Mouse (Mus musculus): Measurements from ENCODE around the gene Slc39a9. TPM values are rescaled to one million over a fixed set of nuclear protein-coding genes. Genes with fewer than 3 reads are reported as not detected.

Slc39a9 gene
- polyA plus RNA-seq, 1 experiment from 2014 or later = 19.4 TPM

- ATAC-seq (ENCODE audit: insufficient number of reproducible peaks, insufficient read depth, low FRiP score, low read depth) = no peak
- no peaks in the 10 kb centered on the region for H3K9me3 ChIP-seq (ENCODE audit: control insufficient read depth, low read length)
- 62% methylated on average over 5 of the region's 5 CpGs for WGBS
Observed at GRCm38 (mm10) chr12:80698526-80699143, 55.0 kb downstream of the Slc39a9 start.

GRCm38 (mm10) chr12:80699144-80699531, 55.5 kb downstream of the Slc39a9 start:
- no peak for ATAC-seq (ENCODE audit: insufficient number of reproducible peaks, insufficient read depth, low FRiP score, low read depth)
- no peaks in the 10 kb centered on the region for H3K9me3 ChIP-seq (ENCODE audit: control insufficient read depth, low read length)
- H3K4me2 ChIP-seq (ENCODE audit: low read length) = no peak overlapping the region
- no peaks in the 10 kb centered on the region for H3K36me3 ChIP-seq (ENCODE audit: control insufficient read depth, insufficient read depth, low read length)
- no peak overlapping the region for H3K4me3 ChIP-seq (ENCODE audit: control insufficient read depth in 1 of 2, insufficient read depth in 1 of 2, low read depth in 1 of 2, low read length in 2 of 2)
- WGBS = 70% methylated on average over 2 of the region's 2 CpGs
- H3K9ac ChIP-seq (ENCODE audit: low read length) = no peak overlapping the region
- no peaks in the 10 kb centered on the region; the same call in 1 of the 2 replicates for H3K27me3 ChIP-seq (ENCODE audit: control insufficient read depth, insufficient read depth, low read length)
- peaks cover 4 to 12% of the 10 kb centered on the region in 2 experiments; a peak in 3 of 4 replicates for H3K4me1 ChIP-seq (ENCODE audit: control insufficient read depth in 2 of 2, insufficient read depth in 2 of 2, low read length in 2 of 2)
- H3K27ac ChIP-seq (replicated peaks in 1 of 2; ENCODE audit: control insufficient read depth in 1 of 2, insufficient read depth in 1 of 2, low read depth in 2 of 2, low read length in 2 of 2) = no peak overlapping the region

More at GRCm38 (mm10) chr12:80698526-80699143, 55.0 kb downstream of the Slc39a9 start:
- peaks cover 3% of the 10 kb centered on the region for H3K27me3 ChIP-seq (ENCODE audit: control insufficient read depth, insufficient read depth, low read length)
- H3K9ac ChIP-seq (ENCODE audit: low read length) = no peak overlapping the region
- no peaks in the 10 kb centered on the region for H3K36me3 ChIP-seq (ENCODE audit: control insufficient read depth, insufficient read depth, low read length)
- peaks cover 4 to 12% of the 10 kb centered on the region in 2 experiments; a peak in 3 of 4 replicates for H3K4me1 ChIP-seq (ENCODE audit: control insufficient read depth in 2 of 2, insufficient read depth in 2 of 2, low read length in 2 of 2)
- no peak overlapping the region for H3K4me3 ChIP-seq (ENCODE audit: control insufficient read depth in 1 of 2, insufficient read depth in 1 of 2, low read depth in 1 of 2, low read length in 2 of 2)
- no peak overlapping the region for H3K4me2 ChIP-seq (ENCODE audit: low read length)
- H3K27ac ChIP-seq (replicated peaks in 1 of 2; ENCODE audit: control insufficient read depth in 1 of 2, insufficient read depth in 1 of 2, low read depth in 2 of 2, low read length in 2 of 2) = no peak overlapping the region

DNA sequence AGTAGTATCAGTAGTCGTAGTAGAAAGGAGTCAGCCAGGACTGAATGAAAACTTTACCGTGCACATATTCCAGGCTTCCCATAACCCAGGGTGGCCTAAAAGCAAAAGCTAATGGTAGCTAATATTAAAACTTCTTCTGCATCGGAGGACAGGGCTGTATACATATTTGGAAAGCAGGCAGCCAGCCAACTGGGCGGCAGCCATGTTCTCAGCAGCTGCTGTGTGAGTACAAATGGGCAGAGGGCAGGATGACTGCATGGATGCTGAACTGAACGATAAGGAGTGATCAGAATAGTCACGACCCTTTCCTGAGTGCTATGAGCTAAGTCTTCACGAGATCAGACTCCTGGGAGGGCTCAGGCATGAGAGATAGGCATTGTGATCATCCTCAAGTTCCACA, 57.6 kb downstream of the Slc39a9 start:
- Histone ChIP-seq H3K4me2 (ENCODE audit: low read length) (no peak overlapping the region), H3K27ac (replicated peaks in 1 of 2; ENCODE audit: control insufficient read depth in 1 of 2, insufficient read depth in 1 of 2, low read depth in 2 of 2, low read length in 2 of 2) (no peak overlapping the region), H3K27me3 (ENCODE audit: control insufficient read depth, insufficient read depth, low read length) (no peaks in the 10 kb centered on the region), H3K4me3 (ENCODE audit: control insufficient read depth in 1 of 2, insufficient read depth in 1 of 2, low read depth in 1 of 2, low read length in 2 of 2) (no peak overlapping the region), H3K9ac (ENCODE audit: low read length) (no peak overlapping the region), H3K9me3 (ENCODE audit: control insufficient read depth, low read length) (no peaks in the 10 kb centered on the region), H3K36me3 (ENCODE audit: control insufficient read depth, insufficient read depth, low read length) (no peaks in the 10 kb centered on the region), H3K4me1 (ENCODE audit: control insufficient read depth in 2 of 2, insufficient read depth in 2 of 2, low read length in 2 of 2) (peaks cover 1 to 11% of the 10 kb centered on the region in 2 experiments; a peak in 3 of 4 replicates)
- 43% methylated on average over 7 of the region's 7 CpGs for WGBS
- no peak for ATAC-seq (ENCODE audit: insufficient number of reproducible peaks, insufficient read depth, low FRiP score, low read depth)

DNA sequence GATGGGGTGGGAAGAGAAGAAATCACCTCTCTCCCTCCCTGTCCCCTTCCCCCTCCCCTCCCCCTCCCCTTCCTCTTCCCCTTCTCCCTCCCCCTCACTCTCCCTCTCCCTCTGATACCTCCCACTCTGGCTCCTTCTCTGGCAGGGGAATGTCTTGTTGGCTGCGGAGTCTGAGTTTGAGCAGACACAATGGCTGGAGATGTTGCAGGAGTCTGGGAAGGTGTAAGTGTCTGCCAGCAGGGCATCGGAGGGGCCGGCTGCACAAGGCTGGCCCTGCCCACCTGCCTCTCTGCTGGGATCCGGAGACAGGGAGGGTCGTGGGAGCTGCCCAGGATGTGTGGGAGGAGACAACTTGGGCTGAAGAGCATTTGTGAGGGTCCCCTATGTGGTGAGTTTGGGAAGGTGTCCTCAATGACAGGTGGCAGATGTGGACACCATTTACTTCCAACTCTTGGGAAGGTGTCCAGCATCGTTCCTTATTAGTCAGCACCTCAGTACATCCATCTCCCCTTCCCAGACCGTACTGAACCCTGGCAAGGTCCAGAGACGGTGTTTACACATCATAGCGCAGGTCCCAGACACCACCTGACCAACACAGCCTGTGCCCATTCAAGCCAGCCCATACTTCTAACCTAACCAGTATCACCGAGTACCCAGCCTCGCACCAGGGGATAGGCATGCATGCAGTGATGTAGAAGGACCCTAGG, 62.7 kb downstream of the Slc39a9 start:
- no peak overlapping the region for H3K27ac ChIP-seq (replicated peaks in 1 of 2; ENCODE audit: control insufficient read depth in 1 of 2, insufficient read depth in 1 of 2, low read depth in 2 of 2, low read length in 2 of 2)
- no peak for ATAC-seq (ENCODE audit: insufficient number of reproducible peaks, insufficient read depth, low FRiP score, low read depth)
- no peaks in the 10 kb centered on the region for H3K9me3 ChIP-seq (ENCODE audit: control insufficient read depth, low read length)
- peaks cover 11 to 13% of the 10 kb centered on the region in 2 experiments; a peak in 3 of 4 replicates for H3K4me1 ChIP-seq (ENCODE audit: control insufficient read depth in 2 of 2, insufficient read depth in 2 of 2, low read length in 2 of 2)
- WGBS = 51% methylated on average over 11 of the region's 11 CpGs
- H3K27me3 ChIP-seq (ENCODE audit: control insufficient read depth, insufficient read depth, low read length) = no peaks in the 10 kb centered on the region; the same call in 1 of the 2 replicates
- H3K4me3 ChIP-seq (ENCODE audit: control insufficient read depth in 1 of 2, insufficient read depth in 1 of 2, low read depth in 1 of 2, low read length in 2 of 2) = no peak overlapping the region
- H3K4me2 ChIP-seq (ENCODE audit: low read length) = no peak overlapping the region
- no peaks in the 10 kb centered on the region for H3K36me3 ChIP-seq (ENCODE audit: control insufficient read depth, insufficient read depth, low read length)
- no peak overlapping the region for H3K9ac ChIP-seq (ENCODE audit: low read length)

GRCm38 (mm10) chr12:80706915-80707604, 63.4 kb downstream of the Slc39a9 start:
- ATAC-seq (ENCODE audit: insufficient number of reproducible peaks, insufficient read depth, low FRiP score, low read depth) = no peak
- no peak overlapping the region for H3K9ac ChIP-seq (ENCODE audit: low read length)
- H3K27ac ChIP-seq (replicated peaks in 1 of 2; ENCODE audit: control insufficient read depth in 1 of 2, insufficient read depth in 1 of 2, low read depth in 2 of 2, low read length in 2 of 2) = no peak overlapping the region
- no peaks in the 10 kb centered on the region for H3K36me3 ChIP-seq (ENCODE audit: control insufficient read depth, insufficient read depth, low read length)
- H3K4me3 ChIP-seq (ENCODE audit: control insufficient read depth in 1 of 2, insufficient read depth in 1 of 2, low read depth in 1 of 2, low read length in 2 of 2) = no peak overlapping the region
- no peak overlapping the region for H3K4me2 ChIP-seq (ENCODE audit: low read length)
- peaks cover 8 to 13% of the 10 kb centered on the region in 2 experiments; a peak in 3 of 4 replicates for H3K4me1 ChIP-seq (ENCODE audit: control insufficient read depth in 2 of 2, insufficient read depth in 2 of 2, low read length in 2 of 2)
- WGBS = 37% methylated on average over 6 of the region's 6 CpGs
- H3K27me3 ChIP-seq (ENCODE audit: control insufficient read depth, insufficient read depth, low read length) = no peaks in the 10 kb centered on the region; the same call in 1 of the 2 replicates
- no peaks in the 10 kb centered on the region for H3K9me3 ChIP-seq (ENCODE audit: control insufficient read depth, low read length)

DNA sequence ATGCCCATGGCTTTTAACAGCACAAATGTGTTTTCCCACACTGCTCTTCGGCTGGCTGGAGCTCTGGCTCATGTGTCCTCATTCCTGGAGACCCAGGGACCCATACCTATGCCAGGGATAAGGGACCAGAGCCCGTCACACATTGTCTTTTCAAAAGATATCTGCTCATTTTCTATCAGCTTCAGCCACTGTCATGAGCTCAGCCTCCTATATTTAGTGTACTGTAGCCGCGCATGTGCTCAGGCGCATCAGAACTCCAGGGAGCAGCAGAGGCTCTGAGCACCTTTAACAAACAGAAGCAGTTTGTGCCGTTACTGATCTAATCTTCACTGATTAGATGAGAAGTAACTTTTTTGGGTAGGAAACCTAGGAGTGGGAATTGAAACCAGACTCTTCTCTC, 72.2 kb downstream of the Slc39a9 start:
- Histone ChIP-seq H3K9ac (ENCODE audit: low read length) (no peak overlapping the region; the same call in 1 of the 2 replicates), H3K9me3 (ENCODE audit: control insufficient read depth, low read length) (no peaks in the 10 kb centered on the region), H3K4me3 (ENCODE audit: control insufficient read depth in 1 of 2, insufficient read depth in 1 of 2, low read depth in 1 of 2, low read length in 2 of 2) (no peak overlapping the region), H3K36me3 (ENCODE audit: control insufficient read depth, insufficient read depth, low read length) (no peaks in the 10 kb centered on the region), H3K4me2 (ENCODE audit: low read length) (no peak overlapping the region), H3K27me3 (ENCODE audit: control insufficient read depth, insufficient read depth, low read length) (no peaks in the 10 kb centered on the region), H3K27ac (replicated peaks in 1 of 2; ENCODE audit: control insufficient read depth in 1 of 2, insufficient read depth in 1 of 2, low read depth in 2 of 2, low read length in 2 of 2) (peak overlapping the region in 1 of 2 experiments; percentile 71; a peak in 2 of 4 replicates), H3K4me1 (ENCODE audit: control insufficient read depth in 2 of 2, insufficient read depth in 2 of 2, low read length in 2 of 2) (peaks cover 11 to 13% of the 10 kb centered on the region in 2 experiments; a peak in 3 of 4 replicates)
- no peak; the same call in 1 of the 2 replicates for ATAC-seq (ENCODE audit: insufficient number of reproducible peaks, insufficient read depth, low FRiP score, low read depth)
- WGBS = 23% methylated on average over 6 of the region's 6 CpGs

GRCm38 (mm10) chr12:80719141-80719540, 75.5 kb downstream of the Slc39a9 start:
- Histone ChIP-seq H3K4me2 (ENCODE audit: low read length) (no peak overlapping the region), H3K4me3 (ENCODE audit: control insufficient read depth in 1 of 2, insufficient read depth in 1 of 2, low read depth in 1 of 2, low read length in 2 of 2) (no peak overlapping the region), H3K27me3 (ENCODE audit: control insufficient read depth, insufficient read depth, low read length) (no peaks in the 10 kb centered on the region), H3K9ac (ENCODE audit: low read length) (no peak overlapping the region), H3K27ac (replicated peaks in 1 of 2; ENCODE audit: control insufficient read depth in 1 of 2, insufficient read depth in 1 of 2, low read depth in 2 of 2, low read length in 2 of 2) (no peak overlapping the region), H3K4me1 (ENCODE audit: control insufficient read depth in 2 of 2, insufficient read depth in 2 of 2, low read length in 2 of 2) (peaks cover 11 to 13% of the 10 kb centered on the region in 2 experiments; a peak in 3 of 4 replicates), H3K36me3 (ENCODE audit: control insufficient read depth, insufficient read depth, low read length) (no peaks in the 10 kb centered on the region), H3K9me3 (ENCODE audit: control insufficient read depth, low read length) (no peaks in the 10 kb centered on the region)
- no peak for ATAC-seq (ENCODE audit: insufficient number of reproducible peaks, insufficient read depth, low FRiP score, low read depth)
- 62% methylated on average over 2 of the region's 2 CpGs for WGBS
